Mouse (Mus musculus) limb, embryonic 11.5 days (tissue): ENCODE results near the gene Lcn12. TPM values are rescaled to one million over a fixed set of nuclear protein-coding genes. Genes with fewer than 3 reads are reported as not detected.
A peak's percentile ranks its signal among the peaks of the same experiment; 100 is the strongest.

Experiments
- ATAC-seq: fragments of 200-750 bp; cut with Nextera tagmentation; 2 replicates; pipeline ENCODE4 v1.8.0; 2017; ENCODE audit warnings: low read depth; ENCODE audit not compliant: insufficient number of reproducible peaks, low FRiP score, low TSS enrichment
- DNase-seq: peaks from one replicate; pipeline ENCODE4 v3.0.0-alpha.2; 2015; ENCODE audit warnings: low spot score
- H3K27ac ChIP-seq: fragments of 300-500 bp; sonication (generic); replicated peaks from 2 replicates; pipeline ENCODE4 v1.5.1; 2014; ENCODE audit warnings: low read depth, mild to moderate bottlenecking, low read length
- H3K27me3 ChIP-seq: fragments of 300-500 bp; sonication (generic); 2 replicates; pipeline ENCODE4 v1.6.1; 2014; ENCODE audit warnings: mild to moderate bottlenecking, low read length, mixed read lengths; ENCODE audit not compliant: control insufficient read depth, insufficient read depth
- H3K36me3 ChIP-seq: fragments of 300-500 bp; sonication (generic); 2 replicates; pipeline ENCODE4 v1.6.1; 2014; ENCODE audit warnings: mild to moderate bottlenecking, low read length, moderate library complexity, mixed read lengths; ENCODE audit not compliant: control insufficient read depth, insufficient read depth
- H3K4me1 ChIP-seq: fragments of 300-500 bp; sonication (generic); 2 replicates; pipeline ENCODE4 v1.6.1; 2014; ENCODE audit warnings: low read length, mixed read lengths; ENCODE audit not compliant: control insufficient read depth, insufficient read depth
- H3K4me2 ChIP-seq: fragments of 300-500 bp; sonication (generic); 2 replicates; pipeline ENCODE4 v1.6.1; 2014; ENCODE audit warnings: low read depth, mild to moderate bottlenecking, moderate library complexity; ENCODE audit not compliant: severe bottlenecking
- H3K4me3 ChIP-seq: fragments of 300-500 bp; sonication (generic); 2 replicates; pipeline ENCODE4 v1.5.1; 2014; ENCODE audit warnings: low read depth, low read length
- H3K9ac ChIP-seq: fragments of 300-500 bp; sonication (generic); 2 replicates; pipeline ENCODE4 v1.6.1; 2014; ENCODE audit warnings: mild to moderate bottlenecking, low read length
- H3K9me3 ChIP-seq: fragments of 300-500 bp; sonication (generic); 2 replicates; pipeline ENCODE4 v1.6.1; 2016; ENCODE audit warnings: low read length; ENCODE audit not compliant: control insufficient read depth
- WGBS: fragments of 180-500 bp; shearing (Covaris S2); extraction: QIAGEN DNeasy Blood & Tissue Kit; methylation state at CpG from one replicate; pipeline ENCODE4 v1.1.7; 2014; 5-methylcytosine and 5-hydroxymethylcytosine counted together
- polyA plus RNA-seq: library from polyadenylated mRNA; unstranded; fragments of >200 nt; fragmentation: Nextera tagmentation; extraction: Ambion mirVana; gene quantifications from 2 replicates; pipeline ENCODE4 v1.2.1, GENCODE M21; 2014

Gene Lcn12
- polyA plus RNA-seq, 1 experiment from 2014 or later, result not detected

GRCm38 (mm10) chr2:25460135-25460534 lies 33.6 kb downstream of the Lcn12 start:
- 40% methylated on average over 5 of the region's 5 CpGs for WGBS
- Histone ChIP-seq H3K4me1 (peaks cover 4% of the 10 kb centered on the region), H3K27ac (no peak overlapping the region; the same call in 1 of the 2 replicates), H3K9ac (peak overlapping the region; percentile 68), H3K4me3 (peak overlapping the region; percentile 74), H3K9me3 (no peaks in the 10 kb centered on the region), H3K36me3 (no peaks in the 10 kb centered on the region; the same call in 1 of the 2 replicates), H3K4me2 (peak overlapping the region; percentile 90), H3K27me3 (no peaks in the 10 kb centered on the region)
- ATAC-seq, result no peak
- no peak for DNase-seq

GRCm38 (mm10) chr2:25458911-25459310 lies 34.8 kb downstream of the Lcn12 start:
- Histone ChIP-seq H3K9ac (no peak overlapping the region), H3K27ac (no peak overlapping the region), H3K36me3 (no peaks in the 10 kb centered on the region; the same call in 1 of the 2 replicates), H3K27me3 (no peaks in the 10 kb centered on the region), H3K4me3 (no peak overlapping the region), H3K9me3 (no peaks in the 10 kb centered on the region), H3K4me2 (no peak overlapping the region), H3K4me1 (peaks cover 4% of the 10 kb centered on the region)
- 74% methylated on average over 5 of the region's 5 CpGs for WGBS
- no peak for ATAC-seq
- DNase-seq, result no peak

- Histone ChIP-seq H3K27ac (no peak overlapping the region), H3K36me3 (no peaks in the 10 kb centered on the region; the same call in 1 of the 2 replicates), H3K27me3 (no peaks in the 10 kb centered on the region), H3K9me3 (no peaks in the 10 kb centered on the region), H3K4me2 (no peak overlapping the region), H3K4me3 (no peak overlapping the region), H3K9ac (no peak overlapping the region), H3K4me1 (peaks cover 4% of the 10 kb centered on the region)
- 86% methylated on average over 9 of the region's 9 CpGs for WGBS
- ATAC-seq, result no peak
- no peak for DNase-seq
These were observed 36.5 kb downstream of the Lcn12 start for GRCm38 (mm10) chr2:25457022-25457896.

GRCm38 (mm10) chr2:25456205-25456953 lies 37.3 kb downstream of the Lcn12 start, which contains the start of gene Clic3:
TSS of gene Clic3 (plus strand) at chr2:25456838.
- peaks cover 4% of the 10 kb centered on the region for H3K4me1 ChIP-seq
- no peaks in the 10 kb centered on the region for H3K9me3 ChIP-seq
- H3K4me2 ChIP-seq, result no peak within 1 kb of the TSS
- H3K4me3 ChIP-seq, result no peak within 1 kb of the TSS
- no peak within 1 kb of the TSS for H3K27ac ChIP-seq
- ATAC-seq (no peak), DNase-seq (no peak)
- 57% methylated on average over 14 of the region's 14 CpGs for WGBS
- no peaks in the 10 kb centered on the region for H3K27me3 ChIP-seq
- H3K36me3 ChIP-seq, result no peaks in the 10 kb centered on the region; the same call in 1 of the 2 replicates
- H3K9ac ChIP-seq, result no peak within 1 kb of the TSS

- WGBS, result 59% methylated on average over 1 of the region's 1 CpGs
- Histone ChIP-seq H3K4me2 (no peak overlapping the region), H3K36me3 (no peaks in the 10 kb centered on the region), H3K9ac (no peak overlapping the region), H3K4me1 (no peaks in the 10 kb centered on the region), H3K9me3 (no peaks in the 10 kb centered on the region), H3K4me3 (no peak overlapping the region), H3K27me3 (no peaks in the 10 kb centered on the region), H3K27ac (no peak overlapping the region)
- DNase-seq, result no peak
- no peak for ATAC-seq
These were observed 40.8 kb downstream of the Lcn12 start for GRCm38 (mm10) chr2:25452951-25453350.

GRCm38 (mm10) chr2:25450853-25451647 lies 42.7 kb downstream of the Lcn12 start:
- no peak for DNase-seq
- no peak overlapping the region for H3K9ac ChIP-seq
- no peaks in the 10 kb centered on the region for H3K9me3 ChIP-seq
- no peaks in the 10 kb centered on the region for H3K36me3 ChIP-seq
- H3K4me2 ChIP-seq, result no peak overlapping the region
- WGBS, result 87% methylated on average over 8 of the region's 8 CpGs
- no peaks in the 10 kb centered on the region for H3K27me3 ChIP-seq
- no peak for ATAC-seq
- no peak overlapping the region for H3K27ac ChIP-seq
- H3K4me1 ChIP-seq, result no peaks in the 10 kb centered on the region
- no peak overlapping the region for H3K4me3 ChIP-seq

- Histone ChIP-seq H3K4me1 (no peaks in the 10 kb centered on the region), H3K27me3 (no peaks in the 10 kb centered on the region), H3K36me3 (no peaks in the 10 kb centered on the region; the same call in 1 of the 2 replicates), H3K4me3 (no peak overlapping the region), H3K9ac (no peak overlapping the region), H3K27ac (no peak overlapping the region), H3K9me3 (no peaks in the 10 kb centered on the region), H3K4me2 (no peak overlapping the region)
- WGBS, result 89% methylated on average over 14 of the region's 14 CpGs
- no peak for DNase-seq
- no peak for ATAC-seq
These were observed 51.0 kb downstream of the Lcn12 start for GRCm38 (mm10) chr2:25442682-25443081.

- WGBS, result 89% methylated on average over 20 of the region's 20 CpGs
- no peak for DNase-seq
- Histone ChIP-seq H3K4me2 (no peak overlapping the region), H3K9ac (no peak overlapping the region), H3K36me3 (no peaks in the 10 kb centered on the region; the same call in 1 of the 2 replicates), H3K4me1 (no peaks in the 10 kb centered on the region), H3K27ac (no peak overlapping the region), H3K27me3 (no peaks in the 10 kb centered on the region), H3K4me3 (no peak overlapping the region), H3K9me3 (no peaks in the 10 kb centered on the region)
- no peak for ATAC-seq
These were observed 52.6 kb downstream of the Lcn12 start for GRCm38 (mm10) chr2:25441067-25441466.
